Mouse (Mus musculus): ENCODE measurements at regions not wholly inside any gene's neighbourhood (a gene's known extent, or its start where the extent isn't known, plus 50 kb on each side); places are given as distances from the start of the nearest gene placed in this dataset.

DNA sequence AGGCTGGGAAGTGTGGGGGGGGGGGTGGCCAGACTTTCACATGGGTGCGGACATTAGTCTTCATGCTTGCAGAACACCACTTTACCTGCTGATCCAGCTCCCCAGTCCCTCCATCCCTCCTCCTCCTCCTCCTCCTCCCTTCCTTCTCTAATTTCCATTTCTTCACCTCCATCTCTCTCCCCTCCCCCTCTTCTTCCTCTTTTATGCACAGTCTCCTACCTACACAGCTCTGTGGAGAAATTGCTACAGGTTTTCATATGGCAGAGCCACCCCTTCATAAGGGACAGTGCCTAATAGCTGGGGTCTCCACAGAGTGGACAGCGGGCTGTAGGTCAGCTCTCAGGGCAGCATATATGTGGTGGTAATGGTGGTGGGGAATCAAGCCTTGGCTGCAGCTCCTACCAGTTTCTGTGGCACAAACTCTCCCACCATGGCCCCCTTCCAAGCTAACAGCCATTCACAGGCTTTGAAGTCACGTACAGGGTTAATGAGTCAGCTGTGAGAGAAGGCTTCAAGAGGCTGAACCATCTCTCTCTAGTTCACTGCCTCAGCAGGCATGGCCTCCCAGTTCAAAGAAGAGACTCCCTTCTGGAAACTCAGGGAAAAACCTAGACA lies 136.3 kb upstream of the Irf2bp2 start:
- Histone ChIP-seq H3K27ac (no peak overlapping the region), H3K4me3 (no peak overlapping the region), H3K36me3 (no peaks in the 10 kb centered on the region), H3K27me3 (ENCODE audit: low read depth, poor library complexity, severe bottlenecking) (no peaks in the 10 kb centered on the region), H3K4me1 (peaks cover 28% of the 10 kb centered on the region), H3K9me3 (replicated peaks) (no peaks in the 10 kb centered on the region)
- WGBS = 77% methylated on average over 3 of the region's 3 CpGs
- no peak for DNase-seq (ENCODE audit: low spot score)

DNA sequence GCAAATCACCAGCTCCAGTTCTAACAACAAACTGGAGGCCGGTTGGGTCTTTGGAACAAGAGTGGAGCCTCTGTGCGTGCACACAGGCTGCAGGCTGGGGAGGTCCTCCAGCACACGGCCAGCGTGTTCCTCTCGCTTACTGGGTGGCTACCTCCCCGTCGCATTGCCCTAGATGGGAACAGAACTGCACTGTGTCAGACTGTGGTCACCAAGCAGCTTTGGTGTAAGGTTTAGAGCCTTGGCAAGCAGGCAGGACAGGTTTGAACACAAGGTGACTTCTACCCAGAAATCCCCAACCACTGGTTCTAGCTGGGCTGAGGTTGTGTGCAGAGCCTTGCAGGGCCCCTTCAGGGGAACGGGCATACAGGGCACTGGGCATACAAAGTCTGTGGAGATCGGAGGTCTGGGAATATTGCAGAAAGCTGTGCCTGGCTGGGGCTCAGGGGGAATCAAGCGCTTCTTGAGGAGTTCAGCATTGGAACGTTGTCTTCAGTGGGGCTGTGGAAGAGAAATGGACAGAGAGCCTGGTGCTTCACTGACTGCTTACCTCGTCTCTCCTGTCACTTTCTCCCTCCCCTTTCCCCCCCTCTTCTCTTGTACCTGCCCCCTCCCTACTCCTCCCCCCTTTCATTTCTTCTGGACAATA lies 135.3 kb upstream of the Irf2bp2 start:
- H3K36me3 ChIP-seq = no peaks in the 10 kb centered on the region
- no peak overlapping the region for H3K4me3 ChIP-seq
- H3K27ac ChIP-seq = no peak overlapping the region; the same call in 1 of the 2 replicates
- H3K4me1 ChIP-seq = peaks cover 20% of the 10 kb centered on the region
- no peak for DNase-seq (ENCODE audit: low spot score)
- no peaks in the 10 kb centered on the region for H3K27me3 ChIP-seq (ENCODE audit: low read depth, poor library complexity, severe bottlenecking)
- no peaks in the 10 kb centered on the region for H3K9me3 ChIP-seq (replicated peaks)
- 88% methylated on average over 12 of the region's 12 CpGs for WGBS

GRCm38 (mm10) chr8:126728135-126728534 lies 134.3 kb upstream of the Irf2bp2 start:
- no peaks in the 10 kb centered on the region for H3K27me3 ChIP-seq (ENCODE audit: low read depth, poor library complexity, severe bottlenecking)
- no peaks in the 10 kb centered on the region for H3K36me3 ChIP-seq
- H3K9me3 ChIP-seq (replicated peaks) = no peaks in the 10 kb centered on the region
- no peak for DNase-seq (ENCODE audit: low spot score)
- peaks cover 12% of the 10 kb centered on the region for H3K4me1 ChIP-seq
- WGBS = 89% methylated on average over 5 of the region's 5 CpGs
- H3K27ac ChIP-seq = no peak overlapping the region
- no peak overlapping the region for H3K4me3 ChIP-seq

DNA sequence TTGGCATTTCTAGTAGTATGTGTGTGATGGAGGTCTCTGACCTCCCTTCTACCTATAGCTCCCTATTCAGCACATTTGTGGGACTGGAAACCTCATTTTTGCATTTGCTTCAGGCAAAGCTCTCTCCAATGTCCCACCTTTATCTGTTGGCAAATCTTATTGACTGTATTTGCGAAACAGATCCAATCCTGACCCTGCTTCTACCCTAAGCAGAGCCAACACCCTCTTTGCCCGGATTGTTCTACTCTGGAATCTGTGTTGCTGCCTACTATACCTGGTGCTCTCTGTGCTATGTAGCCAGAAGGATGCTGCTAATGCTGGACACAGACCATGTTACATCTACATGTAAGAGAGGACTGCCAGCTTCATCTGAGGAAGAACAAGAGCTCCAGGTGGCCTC lies 133.3 kb upstream of the Irf2bp2 start:
- Histone ChIP-seq H3K27ac (no peak overlapping the region), H3K4me1 (peaks cover 7% of the 10 kb centered on the region; the same call in 1 of the 2 replicates), H3K36me3 (no peaks in the 10 kb centered on the region), H3K9me3 (replicated peaks) (no peaks in the 10 kb centered on the region), H3K4me3 (no peak overlapping the region), H3K27me3 (ENCODE audit: low read depth, poor library complexity, severe bottlenecking) (no peaks in the 10 kb centered on the region)
- 87% methylated on average over 2 of the region's 2 CpGs for WGBS
- DNase-seq (ENCODE audit: low spot score) = no peak

DNA sequence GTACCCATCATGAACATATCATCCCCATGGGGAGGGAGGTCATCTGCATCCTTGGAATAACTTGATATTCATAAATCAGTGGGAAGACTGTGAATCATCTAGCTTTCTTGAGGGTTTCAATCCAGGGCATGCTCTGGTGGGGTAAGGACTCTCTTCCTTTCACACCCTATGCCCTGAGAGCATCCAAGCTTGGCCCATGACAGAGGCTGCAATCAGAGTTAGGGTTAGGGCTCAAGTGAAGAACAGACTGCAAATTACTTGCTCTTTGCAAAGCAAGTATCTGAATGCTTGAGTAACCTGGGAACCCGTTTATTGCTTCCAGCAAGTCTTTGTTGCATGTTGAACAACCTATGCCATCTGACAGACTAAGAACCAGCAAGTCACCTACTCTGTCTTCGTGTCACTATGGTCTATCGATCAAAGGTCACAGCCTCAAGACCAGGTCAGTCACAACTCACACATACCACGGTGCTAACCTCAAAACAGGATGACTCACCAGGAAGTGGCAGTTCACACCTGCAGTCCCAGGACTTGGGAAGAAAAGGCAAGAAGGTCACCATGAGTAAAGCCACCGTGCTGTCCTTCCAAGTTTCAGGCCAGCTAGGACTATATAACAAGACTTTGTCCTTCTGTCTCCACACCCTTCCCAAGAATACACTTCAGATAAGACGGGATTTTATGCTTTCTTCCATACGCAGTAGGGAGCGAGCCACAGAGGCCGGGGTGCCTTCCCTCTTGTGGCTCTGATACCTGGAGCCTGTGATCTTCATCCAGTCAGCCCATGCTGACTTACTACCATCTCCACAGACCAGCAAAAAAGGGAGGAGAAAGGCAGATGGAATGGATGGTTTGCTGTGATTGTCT lies 129.7 kb upstream of the Irf2bp2 start:
- Histone ChIP-seq H3K36me3 (no peaks in the 10 kb centered on the region), H3K9me3 (replicated peaks) (no peaks in the 10 kb centered on the region), H3K27ac (no peak overlapping the region), H3K4me3 (no peak overlapping the region), H3K27me3 (ENCODE audit: low read depth, poor library complexity, severe bottlenecking) (no peaks in the 10 kb centered on the region), H3K4me1 (peaks cover 6% of the 10 kb centered on the region; the same call in 1 of the 2 replicates)
- WGBS = 89% methylated on average over 9 of the region's 9 CpGs
- DNase-seq (ENCODE audit: low spot score) = no peak

- Histone ChIP-seq H3K27ac (no peak overlapping the region), H3K36me3 (no peaks in the 10 kb centered on the region), H3K4me1 (peaks cover 6% of the 10 kb centered on the region; the same call in 1 of the 2 replicates), H3K9me3 (replicated peaks) (no peaks in the 10 kb centered on the region), H3K4me3 (no peak overlapping the region), H3K27me3 (ENCODE audit: low read depth, poor library complexity, severe bottlenecking) (no peaks in the 10 kb centered on the region)
- 88% methylated on average over 10 of the region's 10 CpGs for WGBS
- no peak for DNase-seq (ENCODE audit: low spot score)
Measured at GRCm38 (mm10) chr8:126721621-126722020, 127.8 kb upstream of the Irf2bp2 start.

- Histone ChIP-seq H3K4me1 (peaks cover 6% of the 10 kb centered on the region; the same call in 1 of the 2 replicates), H3K4me3 (no peak overlapping the region), H3K27ac (no peak overlapping the region), H3K27me3 (ENCODE audit: low read depth, poor library complexity, severe bottlenecking) (no peaks in the 10 kb centered on the region), H3K9me3 (replicated peaks) (no peaks in the 10 kb centered on the region), H3K36me3 (no peaks in the 10 kb centered on the region)
- WGBS = 85% methylated on average over 4 of the region's 4 CpGs
- no peak for DNase-seq (ENCODE audit: low spot score)
Measured at GRCm38 (mm10) chr8:126720473-126721145, 126.8 kb upstream of the Irf2bp2 start.

- Histone ChIP-seq H3K27me3 (ENCODE audit: low read depth, poor library complexity, severe bottlenecking) (no peaks in the 10 kb centered on the region), H3K9me3 (replicated peaks) (no peaks in the 10 kb centered on the region), H3K4me1 (peaks cover 6% of the 10 kb centered on the region; the same call in 1 of the 2 replicates), H3K4me3 (no peak overlapping the region), H3K27ac (no peak overlapping the region), H3K36me3 (no peaks in the 10 kb centered on the region)
- WGBS = 87% methylated on average over 2 of the region's 2 CpGs
- DNase-seq (ENCODE audit: low spot score) = no peak
Measured at GRCm38 (mm10) chr8:126719748-126720147, 126.0 kb upstream of the Irf2bp2 start.

GRCm38 (mm10) chr8:126717652-126718155 lies 123.9 kb upstream of the Irf2bp2 start:
- no peak for DNase-seq (ENCODE audit: low spot score)
- no peak overlapping the region for H3K4me3 ChIP-seq
- no peaks in the 10 kb centered on the region for H3K27me3 ChIP-seq (ENCODE audit: low read depth, poor library complexity, severe bottlenecking)
- 86% methylated on average over 2 of the region's 2 CpGs for WGBS
- no peaks in the 10 kb centered on the region for H3K9me3 ChIP-seq (replicated peaks)
- no peaks in the 10 kb centered on the region for H3K36me3 ChIP-seq
- peaks cover 18% of the 10 kb centered on the region for H3K4me1 ChIP-seq
- H3K27ac ChIP-seq = no peak overlapping the region

DNA sequence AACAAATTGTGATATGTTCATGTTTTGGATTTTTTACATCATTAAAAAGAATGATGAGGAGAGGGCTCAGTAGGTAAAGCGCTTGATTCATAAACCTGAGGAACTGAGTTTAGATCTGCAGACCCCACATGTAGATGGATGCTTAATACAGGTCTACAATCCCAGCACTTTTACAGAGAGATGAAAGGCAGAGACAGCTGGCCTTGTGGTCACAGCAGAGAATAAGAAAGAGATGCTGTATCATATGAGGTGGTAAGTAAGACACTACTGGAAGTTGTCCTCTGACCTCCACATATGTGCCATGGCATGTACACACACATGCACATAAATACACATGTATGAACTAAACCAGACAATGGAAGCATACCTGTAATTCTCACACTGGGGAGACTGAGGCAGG lies 121.9 kb upstream of the Irf2bp2 start:
- DNase-seq (ENCODE audit: low spot score) = no peak
- H3K27me3 ChIP-seq (ENCODE audit: low read depth, poor library complexity, severe bottlenecking) = no peaks in the 10 kb centered on the region; the same call in 1 of the 2 replicates
- H3K4me1 ChIP-seq = peaks cover 16% of the 10 kb centered on the region
- no peaks in the 10 kb centered on the region for H3K9me3 ChIP-seq (replicated peaks)
- WGBS = 98% methylated on average over 1 of the region's 1 CpGs
- no peak overlapping the region for H3K4me3 ChIP-seq
- no peaks in the 10 kb centered on the region for H3K36me3 ChIP-seq
- H3K27ac ChIP-seq = no peak overlapping the region

DNA sequence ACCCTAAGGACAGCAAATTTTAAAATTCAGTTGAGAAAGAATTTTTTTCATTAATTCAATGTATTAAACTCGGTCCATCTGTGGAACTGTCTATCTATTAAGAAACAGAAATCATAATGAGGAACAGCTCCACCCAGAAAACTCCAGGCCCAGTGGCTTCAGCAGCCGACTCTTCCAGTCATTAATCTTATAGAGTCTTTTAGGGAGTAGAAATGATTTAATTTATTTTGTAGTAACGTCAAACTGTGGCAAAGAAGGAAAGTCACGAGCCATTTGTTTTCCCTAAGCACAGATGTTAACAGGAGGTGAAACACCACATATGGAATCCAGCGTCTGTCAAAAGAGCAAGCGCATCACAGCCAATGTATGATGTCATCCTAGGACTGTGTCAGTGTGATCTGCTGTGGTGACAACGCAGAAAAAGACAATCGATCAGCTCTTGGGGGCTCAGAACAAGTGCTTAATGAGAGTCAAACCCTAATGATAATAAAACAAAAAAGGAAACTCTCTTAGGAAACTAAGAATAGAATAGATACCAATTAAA lies 119.9 kb upstream of the Irf2bp2 start:
- WGBS = 59% methylated on average over 8 of the region's 8 CpGs
- Histone ChIP-seq H3K27ac (no peak overlapping the region), H3K27me3 (ENCODE audit: low read depth, poor library complexity, severe bottlenecking) (no peaks in the 10 kb centered on the region; the same call in 1 of the 2 replicates), H3K4me1 (peaks cover 16% of the 10 kb centered on the region), H3K4me3 (no peak overlapping the region), H3K9me3 (replicated peaks) (no peaks in the 10 kb centered on the region), H3K36me3 (no peaks in the 10 kb centered on the region)
- DNase-seq (ENCODE audit: low spot score) = no peak

DNA sequence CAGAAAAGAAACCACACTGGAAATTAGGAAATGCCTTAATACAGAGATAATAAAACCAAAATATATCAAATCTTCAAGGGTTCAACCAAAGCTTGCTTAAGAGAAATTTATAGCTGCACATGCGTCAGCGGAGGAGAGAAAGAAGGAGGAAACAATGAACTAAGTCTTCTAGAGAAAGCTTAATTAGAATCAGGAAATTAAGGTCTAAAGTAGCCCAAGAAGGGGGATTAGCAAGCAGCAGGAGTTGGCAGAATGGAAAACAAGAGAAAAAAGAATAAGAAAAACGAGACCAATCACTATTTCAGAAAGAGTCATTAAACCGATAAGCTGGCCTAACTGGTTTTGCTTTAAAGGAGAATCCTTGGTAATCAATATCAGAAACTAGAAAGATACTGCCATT lies 119.4 kb upstream of the Irf2bp2 start:
- Histone ChIP-seq H3K27ac (peak overlapping the region; percentile 56; the same call in 1 of the 2 replicates), H3K9me3 (replicated peaks) (no peaks in the 10 kb centered on the region), H3K27me3 (ENCODE audit: low read depth, poor library complexity, severe bottlenecking) (no peaks in the 10 kb centered on the region; the same call in 1 of the 2 replicates), H3K4me1 (peaks cover 16% of the 10 kb centered on the region), H3K36me3 (no peaks in the 10 kb centered on the region), H3K4me3 (no peak overlapping the region)
- 41% methylated on average over 4 of the region's 4 CpGs for WGBS
- DNase-seq (ENCODE audit: low spot score) = no peak
